ENCODE assay signal across 10 mouse cellular contexts in the genomic region with DNA sequence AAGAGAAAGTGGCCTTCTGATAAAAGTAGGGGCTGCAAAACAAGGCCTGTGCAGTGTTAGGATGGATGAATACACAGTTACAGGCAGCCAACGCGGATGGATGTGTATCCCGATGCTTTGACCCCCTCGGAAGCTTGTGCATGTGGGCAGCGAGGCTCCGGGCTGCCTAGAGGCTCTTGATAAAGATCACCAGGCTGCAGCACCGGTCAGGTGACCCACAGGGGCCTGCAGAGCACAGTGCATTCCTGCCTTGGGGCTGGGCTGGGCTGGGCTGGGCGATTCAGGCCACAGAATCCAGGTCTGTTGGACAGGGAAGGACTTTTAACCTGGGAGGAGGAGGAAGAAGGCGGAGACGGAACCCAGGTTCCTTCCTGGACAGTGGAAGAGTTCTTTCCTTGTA.
DNase-seq lines count a peak whose midpoint lies in the region; ATAC-seq and TF ChIP-seq lines count a peak whose summit lies in the region.
"Had no signal": no experiment of that assay in that cellular context is flagged by ENCODE, and none has a peak within 500 bp of the region (broad histone marks: within the 10 kb centered on the region; RNA-seq: fewer than 3 reads in every experiment).

No protein-coding gene starts in this region.

- H3K9ac ChIP-seq in kidney, embryonic 14.5 days (ENCODE audit: low read depth, low read length), result no peak overlapping the region
- H3K9ac ChIP-seq in intestine, embryonic 14.5 days (ENCODE audit: low read length), result no peak overlapping the region; the same call in 1 of the 2 replicates
- no peak overlapping the region; the same call in 1 of the 2 replicates for H3K9ac ChIP-seq in lung, embryonic 16.5 days (ENCODE audit: low read length)
- H3K9ac ChIP-seq: hindbrain, embryonic 15.5 days had no signal

- no peak for DNase-seq in kidney, postnatal 14 days
- DNase-seq in R1 (ENCODE audit: low read depth, low spot score), result peak; percentile 79
- peak; percentile 59 for DNase-seq in intestine, embryonic 14.5 days (ENCODE audit: low spot score)
- no peak for DNase-seq in cerebellum, postnatal 14 days
- no peak for DNase-seq in cerebellum, adult 2 months
- no peak for DNase-seq in right cerebral cortex, postnatal 10 days (ENCODE audit: low spot score in 2 of 2)

- H3K36me3 ChIP-seq in kidney, embryonic 14.5 days (ENCODE audit: control insufficient read depth, insufficient read depth, low read length), result no peaks in the 10 kb centered on the region
- H3K36me3 ChIP-seq in intestine, embryonic 14.5 days (ENCODE audit: control insufficient read depth, insufficient read depth, low read length), result no peaks in the 10 kb centered on the region
- no peaks in the 10 kb centered on the region for H3K36me3 ChIP-seq in lung, embryonic 16.5 days (ENCODE audit: control insufficient read depth, insufficient read depth, low read length)
- H3K36me3 ChIP-seq: hindbrain, embryonic 15.5 days had no signal

- peaks cover 21% of the 10 kb centered on the region for H3K4me1 ChIP-seq in kidney, embryonic 14.5 days (ENCODE audit: control insufficient read depth, insufficient read depth, low read length)
- H3K4me1 ChIP-seq in intestine, embryonic 14.5 days (replicated peaks; ENCODE audit: control insufficient read depth, insufficient read depth, low read length), result peaks cover 12% of the 10 kb centered on the region
- H3K4me1 ChIP-seq in lung, embryonic 16.5 days (replicated peaks; ENCODE audit: control insufficient read depth, insufficient read depth, low read length), result peaks cover 14% of the 10 kb centered on the region
- H3K4me1 ChIP-seq in cerebellum, adult 2 months (ENCODE audit: control insufficient read depth, insufficient read depth, low read length), result no peaks in the 10 kb centered on the region

- ATAC-seq in kidney, embryonic 14.5 days (ENCODE audit: low FRiP score, low TSS enrichment), result peak; percentile 77; the same call in 1 of the 2 replicates
- peak; percentile 72 for ATAC-seq in intestine, embryonic 14.5 days (replicated peaks; ENCODE audit: low FRiP score, low TSS enrichment, low read depth)
- ATAC-seq in lung, embryonic 16.5 days (ENCODE audit: low read depth), result peak; percentile 79

- H3K27me3 ChIP-seq in kidney, embryonic 14.5 days (ENCODE audit: control insufficient read depth, insufficient read depth, low read length), result no peaks in the 10 kb centered on the region
- no peaks in the 10 kb centered on the region for H3K27me3 ChIP-seq in intestine, embryonic 14.5 days (replicated peaks; ENCODE audit: control insufficient read depth, insufficient read depth, low read length)
- no peaks in the 10 kb centered on the region for H3K27me3 ChIP-seq in lung, embryonic 16.5 days (ENCODE audit: control insufficient read depth, insufficient read depth, low read depth, low read length)
- H3K27me3 ChIP-seq in cerebellum, adult 2 months (ENCODE audit: control insufficient read depth, insufficient read depth, low read length), result no peaks in the 10 kb centered on the region
- H3K27me3 ChIP-seq: hindbrain, embryonic 15.5 days; megakaryocyte, embryonic 14.5 days had no signal

- TF ChIP-seq POLR2A in cerebellum, adult 2 months (IDR thresholded peaks at IDR 0.05; ENCODE audit: borderline replicate concordance, insufficient read depth, low read length), result no peak

- H3K27ac ChIP-seq in kidney, embryonic 14.5 days (ENCODE audit: low read depth, low read length), result peak overlapping the region; percentile 86
- peak overlapping the region; percentile 68 for H3K27ac ChIP-seq in intestine, embryonic 14.5 days (ENCODE audit: low read depth)
- H3K27ac ChIP-seq in lung, embryonic 16.5 days (ENCODE audit: low read length), result peak overlapping the region; percentile 47
- H3K27ac ChIP-seq in cerebellum, adult 2 months (ENCODE audit: insufficient read depth, low read length), result no peak overlapping the region
- H3K27ac ChIP-seq: hindbrain, embryonic 15.5 days had no signal

- peak overlapping the region; percentile 30 for H3K4me2 ChIP-seq in kidney, embryonic 14.5 days (replicated peaks; ENCODE audit: low read depth, low read length)
- peak overlapping the region; percentile 27 for H3K4me2 ChIP-seq in intestine, embryonic 14.5 days (ENCODE audit: low read length)
- H3K4me2 ChIP-seq in lung, embryonic 16.5 days (ENCODE audit: low read depth, low read length), result no peak overlapping the region
- H3K4me2 ChIP-seq: hindbrain, embryonic 15.5 days had no signal

- 34% methylated on average over 10 of the region's 10 CpGs for WGBS in kidney, embryonic 14.5 days
- 17% methylated on average over 10 of the region's 10 CpGs for WGBS in intestine, embryonic 14.5 days
- 33% methylated on average over 10 of the region's 10 CpGs for whole genome bisulfite sequencing in lung, embryonic 16.5 days
- WGBS in cerebellum, adult 2 months, result 63% methylated on average over 10 of the region's 10 CpGs

- no peaks in the 10 kb centered on the region for H3K9me3 ChIP-seq in kidney, embryonic 14.5 days (ENCODE audit: control insufficient read depth, low read length)
- no peaks in the 10 kb centered on the region for H3K9me3 ChIP-seq in intestine, embryonic 14.5 days (ENCODE audit: control insufficient read depth, low read length)
- H3K9me3 ChIP-seq in lung, embryonic 16.5 days (ENCODE audit: control insufficient read depth, low read length), result no peaks in the 10 kb centered on the region
- H3K9me3 ChIP-seq: hindbrain, embryonic 15.5 days had no signal

- H3K4me3 ChIP-seq in kidney, embryonic 14.5 days (ENCODE audit: low read length), result no peak overlapping the region
- no peak overlapping the region for H3K4me3 ChIP-seq in intestine, embryonic 14.5 days (ENCODE audit: low read depth, low read length)
- H3K4me3 ChIP-seq in lung, embryonic 16.5 days (ENCODE audit: low read length), result no peak overlapping the region
- H3K4me3 ChIP-seq in cerebellum, adult 2 months (replicated peaks; ENCODE audit: insufficient read depth, low read depth, low read length), result no peak overlapping the region
- H3K4me3 ChIP-seq: hindbrain, embryonic 15.5 days had no signal

- no peak for TF ChIP-seq CTCF in cerebellum, adult 2 months (IDR thresholded peaks at IDR 0.05; ENCODE audit: borderline replicate concordance, insufficient read depth, low read depth, low read length)

Comparison
In these comparisons a context has a peak if more than half of its experiments do, and no peak if none do; other contexts are left out.
1. DNase-seq: peak in R1 (single experiment) and intestine, embryonic 14.5 days (single experiment); none in kidney, postnatal 14 days (single experiment), cerebellum, postnatal 14 days (0 of 2), cerebellum, adult 2 months (0 of 2) and right cerebral cortex, postnatal 10 days (0 of 2).
2. Peak in every context shown above with its lines, with median percentiles within 50 percentile points of each other: ATAC-seq.